Mouse (Mus musculus) left cerebral cortex, postnatal 10 days (tissue): Measurements from ENCODE around the gene Nrbp1. TPM values are rescaled to one million over a fixed set of nuclear protein-coding genes. Genes with fewer than 3 reads are reported as not detected.

ENCODE experiments used
- DNase-seq, 2 experiments: peaks; one replicate each; pipeline ENCODE4 v3.0.0; 2021 to 2022; ENCODE audit warnings: low spot score in 2 of 2, mixed read lengths in 1 of 2; ENCODE audit errors: extremely low spot score in 1 of 2
- intact Hi-C: fragments of 180-260 bp; cut with DNase I; formaldehyde crosslinking; loops from one replicate; pipeline ENCODE4 v1.15.1; 2025
- total RNA-seq, 2 experiments: library from RNA; stranded (reverse); gene quantifications; 2 replicates each; pipeline ENCODE4 v1.2.3; 2021

Gene Nrbp1
- total RNA-seq, 2 experiments from 2014 or later: 73.0 to 77.3 TPM

DNA sequence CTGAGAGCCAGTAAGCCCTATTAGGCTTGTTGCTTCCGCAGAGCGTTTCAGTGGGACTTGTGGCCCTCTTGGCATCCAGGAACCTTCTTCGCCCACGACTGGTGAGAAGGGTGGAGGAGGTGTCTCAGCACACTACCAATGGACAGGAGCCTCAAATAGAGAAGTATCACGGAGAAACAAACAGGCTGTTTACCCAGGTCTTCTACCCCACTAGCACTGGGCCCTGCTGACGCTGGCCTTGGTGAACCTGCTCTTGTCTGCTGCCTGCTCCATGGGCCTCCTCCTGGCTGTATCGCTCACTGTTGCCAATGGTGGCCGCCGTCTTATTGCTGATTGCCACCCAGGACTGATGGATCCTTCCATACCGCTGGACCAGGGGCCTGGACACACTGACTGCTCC lies 11.5 kb downstream of the Nrbp1 start:
- no peak for DNase-seq
- intact Hi-C loops: loop anchor here (5.0 kb wide), 1 partner anchor 55 kb away; no protein-coding TSS in a partner anchor

DNA sequence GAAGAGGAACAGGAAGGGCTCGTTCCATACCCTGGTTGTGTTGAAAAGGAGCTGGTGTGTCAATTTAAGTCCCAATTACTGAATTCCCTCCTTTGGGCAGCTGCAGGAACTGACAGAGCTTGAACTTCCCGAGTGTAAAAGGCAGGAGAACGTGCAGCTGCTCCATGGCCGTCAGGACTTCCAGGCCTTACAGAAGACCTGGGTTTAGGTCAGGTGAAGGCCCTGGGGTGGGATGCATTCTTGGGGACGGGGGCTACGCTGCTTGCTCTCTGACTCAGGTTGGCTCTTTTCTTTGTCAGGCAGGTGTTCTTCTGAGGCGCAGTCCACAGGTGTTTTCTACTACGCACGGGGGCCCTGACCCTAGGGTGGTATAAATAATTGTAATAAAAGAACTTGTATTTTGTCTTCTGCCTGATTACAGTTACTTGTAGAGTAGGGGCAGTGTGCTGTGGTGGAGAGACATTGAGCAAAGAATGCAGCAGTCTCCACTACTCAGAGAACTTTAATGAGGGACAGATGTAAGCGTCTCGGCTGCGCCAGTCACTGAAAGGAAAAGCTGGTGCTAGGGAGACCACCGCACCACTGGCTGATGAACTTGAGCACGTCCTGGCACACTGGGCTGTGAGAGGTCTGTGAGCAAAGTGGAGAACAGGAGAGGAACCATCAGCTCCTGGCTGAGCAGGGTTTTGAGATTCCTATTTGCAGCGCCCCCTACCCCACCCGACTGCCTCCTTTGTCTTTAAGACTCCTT lies 12.3 kb downstream of the Nrbp1 start:
- DNase-seq: no peak
- intact Hi-C loops: loop anchor here (5.0 kb wide), 1 partner anchor 56 kb away; no protein-coding TSS in a partner anchor

DNA sequence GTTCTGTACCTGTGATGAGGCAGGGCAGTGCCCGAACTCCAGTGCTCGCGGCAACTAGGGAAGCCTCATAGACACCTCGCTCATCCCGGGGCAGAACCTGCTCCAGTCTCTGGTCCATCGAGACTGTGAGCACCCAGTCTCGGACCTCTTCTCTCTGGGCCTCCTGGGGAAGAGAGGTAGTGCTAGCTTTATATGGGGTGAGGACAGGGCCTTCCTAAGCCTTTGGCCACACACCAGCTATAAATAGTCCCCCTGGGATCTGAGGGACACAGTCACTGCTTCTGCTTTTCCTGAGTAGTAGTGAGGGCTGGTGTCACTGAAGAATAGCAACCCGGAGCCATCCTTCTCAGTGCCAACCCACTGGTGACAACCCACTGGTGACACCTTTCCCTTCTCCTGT lies 13.1 kb downstream of the Nrbp1 start:
- DNase-seq: no peak
- intact Hi-C loops: loop anchor here (5.0 kb wide), 1 partner anchor 57 kb away; no protein-coding TSS in a partner anchor

DNA sequence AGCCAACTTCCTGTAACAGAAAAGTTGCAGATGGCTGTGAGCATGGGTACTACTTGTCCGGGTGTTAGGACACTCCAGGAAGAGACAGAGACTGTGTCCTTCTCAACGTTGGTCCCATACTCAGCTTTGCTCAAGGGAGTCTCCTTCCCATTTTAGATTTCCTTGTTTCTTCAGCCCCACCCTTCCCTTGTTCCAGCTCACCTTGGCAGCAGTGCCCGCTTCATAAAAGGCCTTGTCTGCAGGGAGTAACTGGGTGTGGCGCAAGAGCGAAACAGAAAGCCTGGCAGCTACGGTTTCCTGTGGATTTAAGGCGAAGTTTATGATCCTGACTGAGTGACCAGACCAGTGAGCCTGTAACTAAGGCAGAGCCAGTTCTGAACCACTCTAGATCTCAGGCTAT lies 13.8 kb downstream of the Nrbp1 start:
- intact Hi-C loops: loop anchor here (5.0 kb wide), 1 partner anchor 57 kb away; no protein-coding TSS in a partner anchor
- DNase-seq: peak in 1 of 2 experiments; percentile 43

DNA sequence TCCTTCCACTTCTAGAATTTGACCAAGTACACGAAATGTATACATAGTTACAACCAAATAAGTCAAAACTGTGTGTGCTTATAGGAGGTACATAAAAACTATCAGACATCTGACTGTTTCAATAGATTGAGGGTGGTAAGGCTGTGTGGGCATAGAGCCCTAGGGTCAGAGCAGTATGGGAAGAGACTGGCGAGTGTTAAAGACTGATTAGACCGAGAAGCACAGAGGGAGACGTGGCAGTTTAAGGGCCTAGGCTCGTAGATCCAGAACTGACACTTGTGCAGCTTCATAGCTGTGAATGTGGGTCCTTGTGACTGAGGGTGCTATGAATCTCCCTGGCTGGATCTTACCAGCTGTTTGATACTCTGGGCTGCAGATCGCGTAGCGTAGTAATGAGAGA lies 14.2 kb downstream of the Nrbp1 start:
- intact Hi-C loops: loop anchor here (5.0 kb wide), 1 partner anchor 58 kb away; no protein-coding TSS in a partner anchor
- DNase-seq: no peak

DNA sequence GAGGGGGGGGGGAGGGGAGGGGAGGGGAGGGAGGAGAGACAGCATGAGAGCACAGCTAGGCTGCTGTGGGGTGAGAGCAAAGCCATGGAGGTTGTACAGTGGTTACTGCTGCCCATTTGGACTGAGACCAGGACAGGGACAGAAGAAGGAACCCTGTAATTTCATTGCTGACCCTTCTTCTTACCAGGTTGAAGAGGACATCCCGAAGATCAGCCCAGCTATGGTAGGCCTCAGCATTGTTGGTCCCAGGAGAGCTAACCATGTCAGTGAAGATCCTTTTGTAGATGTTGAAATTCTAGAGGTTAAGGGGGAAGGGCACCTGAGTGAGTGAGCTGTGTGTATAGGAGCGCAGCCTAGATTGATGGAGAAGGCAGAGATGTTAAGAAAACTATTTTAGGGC lies 14.7 kb downstream of the Nrbp1 start:
- DNase-seq: no peak
- intact Hi-C loops: no loop called here

DNA sequence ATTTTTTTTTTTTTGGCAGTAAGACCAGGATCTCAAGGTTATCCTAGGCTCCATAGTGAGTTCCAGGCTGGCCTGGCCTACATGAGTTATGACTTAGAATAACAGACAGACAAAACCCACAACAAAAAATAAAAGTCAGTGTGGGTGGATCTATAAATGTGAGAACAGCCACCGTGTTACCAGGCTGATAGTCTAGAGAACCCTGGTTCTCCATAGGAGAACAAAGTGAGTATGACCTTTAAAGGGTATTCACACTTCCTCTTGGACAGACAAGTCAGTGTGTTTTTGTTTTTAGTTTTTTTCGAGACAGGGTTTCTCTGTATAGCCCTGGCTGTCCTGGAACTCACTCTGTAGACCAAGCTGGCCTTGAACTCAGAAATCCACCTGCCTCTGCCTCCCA lies 15.3 kb downstream of the Nrbp1 start:
- no peak for DNase-seq

DNA sequence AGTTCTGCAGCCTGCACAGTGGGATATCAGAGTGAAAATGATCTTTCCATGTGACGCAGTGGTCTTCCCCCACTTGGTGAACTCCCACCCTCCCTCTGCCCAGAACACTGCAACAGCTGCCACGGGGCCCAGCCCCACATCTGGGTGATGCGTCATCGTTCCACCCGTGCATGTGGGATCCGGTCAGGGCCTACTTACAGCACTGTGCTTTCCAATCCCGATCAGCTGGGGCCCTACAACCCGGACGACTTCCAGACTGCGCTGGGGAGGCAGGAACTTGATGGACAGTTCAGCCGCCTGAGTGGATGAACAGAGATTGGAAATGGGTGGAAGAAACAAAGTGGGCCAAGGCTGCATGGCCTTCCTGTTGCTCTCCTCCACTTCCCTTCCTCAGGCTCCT lies 17.0 kb downstream of the Nrbp1 start:
- intact Hi-C loops: no loop called here
- no peak for DNase-seq

More for the DNA sequence above, 15.3 kb downstream of the Nrbp1 start:
- intact Hi-C loops: no loop called here

DNA sequence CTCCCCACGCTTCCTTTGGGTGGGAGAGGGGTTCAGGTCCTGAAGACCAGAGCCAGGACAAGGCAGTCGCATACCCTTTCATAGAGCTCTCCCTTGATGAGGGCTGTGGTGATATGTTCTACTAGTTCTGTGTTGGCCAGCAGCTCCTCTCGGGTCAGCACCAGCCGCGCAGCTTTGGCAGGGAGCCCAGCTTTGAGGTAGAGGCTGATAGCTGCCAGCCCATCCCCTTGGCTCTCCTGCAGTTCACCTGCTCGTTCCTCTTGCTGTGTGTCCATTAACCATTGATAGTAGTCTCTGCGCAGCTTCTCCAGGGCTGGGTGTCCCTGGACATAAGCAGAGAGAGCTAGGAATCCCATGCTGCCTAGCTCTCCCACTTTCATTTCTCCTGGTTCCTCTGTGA lies 25.4 kb downstream of the Nrbp1 start:
- intact Hi-C loops: no loop called here
- peak in 1 of 2 experiments; percentile 35 for DNase-seq

DNA sequence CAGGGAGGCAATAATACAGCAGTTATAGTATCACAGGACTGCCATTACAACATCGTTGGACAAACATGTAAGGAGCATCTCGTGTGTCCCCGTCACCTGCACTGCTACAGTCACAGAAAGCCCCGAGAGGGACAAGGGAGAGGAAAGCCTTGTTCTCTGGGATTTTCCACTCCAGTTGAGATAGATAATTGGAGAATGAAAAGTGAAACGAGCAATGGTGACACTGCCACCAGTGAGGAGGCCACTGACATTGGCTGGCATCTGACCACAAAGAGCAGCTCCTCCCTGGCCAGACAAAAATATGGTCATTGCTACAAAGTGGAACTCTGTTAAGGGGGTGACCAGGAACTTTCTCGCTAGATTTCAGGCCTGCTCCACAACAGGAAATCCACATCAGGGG lies 27.0 kb downstream of the Nrbp1 start:
- intact Hi-C loops: no loop called here
- DNase-seq: no peak

DNA sequence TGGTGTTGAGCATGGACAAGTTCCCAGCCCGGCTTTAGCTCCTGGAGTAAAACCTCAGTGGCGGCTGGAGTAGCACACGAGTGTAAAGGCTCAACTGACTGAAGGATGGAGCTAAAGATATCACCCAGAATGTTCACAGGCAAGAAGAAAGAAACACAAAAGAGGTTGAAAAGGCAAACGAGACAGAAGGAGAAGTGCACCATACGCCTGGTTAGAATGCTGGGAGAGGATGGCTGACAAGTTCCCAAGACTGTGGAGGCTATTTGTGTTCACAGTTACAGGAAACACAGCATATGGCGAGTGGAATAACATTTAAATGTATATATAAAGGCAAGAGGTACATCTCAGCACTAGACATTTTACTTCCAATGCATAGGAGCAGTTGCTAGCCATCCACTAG lies 32.4 kb downstream of the Nrbp1 start:
- DNase-seq: no peak
- intact Hi-C loops: no loop called here

DNA sequence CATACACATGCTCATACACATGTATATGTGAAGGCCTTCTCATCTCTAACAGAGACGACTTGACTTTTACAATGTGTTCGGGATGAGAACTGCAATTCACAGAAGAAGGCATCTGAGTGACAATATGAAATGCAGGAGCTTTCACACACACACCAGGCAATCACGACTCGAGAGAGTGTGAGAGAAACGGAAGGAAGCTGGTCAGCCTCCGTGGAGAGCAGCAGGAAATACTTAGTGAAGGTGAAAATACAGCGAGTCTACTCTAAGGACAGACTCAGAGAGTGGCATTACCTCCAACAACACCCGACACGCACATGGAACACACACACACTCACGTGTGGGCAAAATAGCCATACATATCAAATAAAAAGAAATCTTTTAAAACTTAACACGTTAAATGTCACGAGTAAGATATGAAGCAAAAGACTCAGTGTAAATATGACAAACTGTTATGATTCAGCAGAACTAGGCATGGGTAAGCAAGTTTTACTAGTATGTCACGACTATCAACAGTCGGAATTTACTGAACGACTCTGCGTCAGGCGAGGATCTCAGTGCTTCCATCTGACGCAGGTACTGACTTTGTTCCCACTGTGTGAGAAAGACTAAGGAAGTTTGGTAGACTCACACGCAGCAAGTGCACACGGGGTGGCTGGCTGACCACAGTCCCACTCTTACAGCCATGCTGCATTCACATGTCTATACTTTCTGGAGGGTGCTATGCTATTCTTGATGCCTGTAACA lies 38.8 kb downstream of the Nrbp1 start:
- intact Hi-C loops: no loop called here
- DNase-seq: no peak

DNA sequence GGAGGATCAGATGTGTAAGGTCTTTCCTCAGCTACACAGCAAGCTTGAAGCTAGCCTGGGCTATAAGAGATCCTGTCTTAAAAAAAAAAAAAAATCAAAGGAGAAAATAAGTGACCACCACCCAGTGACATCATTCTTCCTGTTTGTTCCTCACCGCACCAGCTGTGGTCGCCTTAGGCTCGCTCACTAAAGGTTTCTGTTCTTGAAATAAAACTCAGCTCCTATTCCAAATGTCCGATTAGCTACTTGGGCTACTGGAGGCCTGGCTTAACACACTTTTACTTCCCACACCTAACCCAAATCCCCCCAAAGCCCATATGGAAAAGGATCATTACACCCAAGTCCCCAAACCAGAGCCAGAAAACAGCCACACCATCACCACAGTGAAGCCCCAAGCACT lies 47.6 kb downstream of the Nrbp1 start:
- DNase-seq: no peak
- intact Hi-C loops: loop anchor here (5.0 kb wide), 1 partner anchor 179 kb away; no protein-coding TSS in a partner anchor

DNA sequence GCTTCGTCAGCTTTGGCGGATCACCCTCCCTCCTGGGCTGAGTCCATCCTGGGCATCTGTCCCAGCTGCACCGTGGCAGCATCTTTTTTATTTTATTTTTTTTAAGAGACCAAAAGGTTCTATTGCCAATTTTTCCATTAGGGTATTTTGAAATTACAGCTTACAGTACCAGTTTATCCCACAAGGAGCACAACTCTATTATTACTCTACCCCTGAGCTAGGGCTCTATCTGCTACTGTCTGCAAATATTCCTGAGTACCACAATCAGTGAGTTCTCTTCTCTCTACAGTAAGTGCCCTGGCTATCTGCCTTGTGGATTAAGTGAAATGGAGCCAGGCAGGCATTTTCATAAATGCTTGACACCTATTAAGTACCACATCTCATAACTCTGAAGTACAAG lies 48.0 kb downstream of the Nrbp1 start:
- intact Hi-C loops: loop anchor here (5.0 kb wide), 1 partner anchor 179 kb away; no protein-coding TSS in a partner anchor
- no peak for DNase-seq

DNA sequence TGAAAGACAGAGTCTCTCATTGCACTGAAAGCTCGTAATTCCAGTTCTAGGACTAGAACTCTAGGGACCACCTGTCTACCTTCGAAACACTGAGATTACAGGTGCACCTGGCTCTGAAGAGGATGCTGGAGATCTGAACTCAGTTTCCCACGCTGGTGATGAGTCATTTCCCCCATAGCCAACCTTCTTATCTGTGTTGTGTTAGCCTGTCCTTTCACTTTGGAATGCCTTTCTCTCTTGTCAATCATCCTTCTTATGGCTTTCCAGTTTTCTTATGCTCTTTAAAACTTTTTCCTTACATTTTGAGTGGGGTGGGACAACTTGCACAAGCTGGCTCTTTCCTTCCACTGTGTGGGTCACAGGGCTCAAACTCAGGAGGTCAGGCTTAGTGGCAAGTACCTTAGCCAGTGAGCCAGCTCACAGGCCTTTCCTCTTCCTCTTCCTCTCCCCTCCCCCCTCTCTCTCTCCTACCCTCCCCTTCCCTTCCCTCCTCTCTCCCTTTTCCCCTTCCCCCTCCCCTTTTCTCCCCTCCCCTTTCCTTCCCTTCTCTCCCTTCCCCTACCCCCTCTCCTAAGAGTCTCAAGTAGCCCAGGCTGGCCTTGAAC lies 49.1 kb downstream of the Nrbp1 start:
- no peak for DNase-seq
- intact Hi-C loops: loop anchor here (5.0 kb wide), 1 partner anchor 178 kb away; no protein-coding TSS in a partner anchor

DNA sequence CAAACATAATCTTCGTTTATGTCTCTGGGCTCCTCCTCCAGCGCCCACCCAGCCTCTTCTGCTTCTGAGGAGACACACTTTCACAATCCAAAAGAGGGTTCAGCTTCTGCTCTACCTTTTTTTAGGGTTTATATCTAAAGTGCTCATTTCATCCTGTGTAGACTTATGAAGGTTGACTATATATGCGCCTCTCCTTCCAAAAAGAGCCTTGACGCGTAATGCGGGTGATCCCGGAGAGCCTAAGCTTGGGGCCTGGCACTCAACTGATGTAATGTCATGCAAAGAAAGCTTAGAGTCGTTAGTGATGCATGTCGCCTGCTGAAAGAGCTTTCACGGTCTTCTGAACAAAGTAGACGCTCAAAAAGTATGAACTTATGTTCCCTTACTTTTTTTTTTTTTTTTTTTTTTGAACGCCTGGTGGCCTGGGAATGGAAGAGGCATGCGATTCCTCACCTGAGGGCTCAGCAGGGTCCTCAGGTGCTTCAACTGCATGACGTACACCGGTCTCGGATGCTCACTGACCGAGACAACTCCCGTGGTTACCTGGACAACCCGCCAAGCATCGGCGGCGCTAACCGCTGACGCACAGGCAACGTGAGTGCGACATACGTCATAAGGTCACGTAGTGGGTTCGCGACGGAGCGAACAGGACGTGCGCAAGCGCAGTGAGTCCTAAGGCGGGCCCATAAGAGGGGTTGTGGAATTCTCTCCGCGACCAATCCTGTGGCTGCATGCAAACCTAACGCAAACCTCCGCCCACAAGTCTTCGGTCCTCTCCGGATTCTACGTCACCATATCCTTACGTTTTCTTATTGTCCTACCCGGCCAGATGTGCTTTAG lies 50.1 kb downstream of the Nrbp1 start, which contains the start of gene Ift172:
Ift172 (minus strand) TSS at position 596 of the 840 bp plus-strand sequence.
- peak; percentile 97 to 98 for DNase-seq
- intact Hi-C loops: no loop called here

DNA sequence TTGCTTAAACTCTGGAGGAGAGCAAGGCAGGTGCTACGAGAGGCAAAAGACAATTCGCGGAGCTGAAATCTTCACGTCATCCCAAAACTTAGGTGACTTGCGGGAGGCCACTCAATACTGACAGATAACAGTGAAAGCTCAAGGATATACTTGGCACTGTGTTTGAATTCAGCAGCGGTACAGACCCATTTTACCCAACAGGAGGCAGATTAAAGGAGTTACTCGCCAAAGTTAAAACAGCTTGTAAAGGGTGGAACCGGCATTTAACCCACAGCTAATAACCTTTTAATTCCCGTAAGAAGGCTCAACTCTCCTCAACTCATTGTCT lies 50.7 kb downstream of the Nrbp1 start:
- intact Hi-C loops: no loop called here
- no peak for DNase-seq

DNA sequence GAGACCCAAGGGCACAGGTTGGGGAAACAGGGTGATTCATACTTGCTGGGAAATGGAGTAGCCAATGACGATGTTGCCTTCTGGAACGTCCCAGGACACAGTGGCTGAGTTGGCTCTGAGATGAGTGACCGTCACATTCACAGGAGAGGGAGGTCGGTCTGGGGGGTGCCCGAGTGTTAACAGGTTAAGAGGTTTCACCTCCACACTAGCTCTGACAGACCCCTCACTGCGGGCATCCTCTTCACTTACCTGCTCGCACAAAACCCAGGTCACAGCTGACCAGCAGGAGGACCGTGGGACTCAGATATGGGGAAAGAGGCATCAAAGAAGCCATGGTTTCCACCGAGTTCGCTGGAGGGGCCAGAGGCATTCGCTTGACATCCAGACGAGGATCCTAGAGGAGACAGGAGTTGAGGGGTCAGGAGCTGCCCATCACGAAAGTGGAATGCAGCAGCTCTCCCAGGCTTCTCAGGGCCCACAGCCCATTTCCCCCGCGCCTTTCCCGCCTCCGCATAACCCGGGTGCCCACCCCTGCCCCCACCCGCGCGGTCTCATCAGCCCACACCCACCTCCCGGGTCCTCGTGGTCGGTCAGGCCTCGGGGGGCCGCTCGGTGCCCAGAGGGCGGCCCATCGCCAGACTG lies 54.4 kb downstream of the Nrbp1 start:
- intact Hi-C loops: no loop called here
- DNase-seq: peak in 1 of 2 experiments; percentile 54
